Comparison of ENCODE assay signal across 8 mouse cellular contexts in the genomic region with DNA sequence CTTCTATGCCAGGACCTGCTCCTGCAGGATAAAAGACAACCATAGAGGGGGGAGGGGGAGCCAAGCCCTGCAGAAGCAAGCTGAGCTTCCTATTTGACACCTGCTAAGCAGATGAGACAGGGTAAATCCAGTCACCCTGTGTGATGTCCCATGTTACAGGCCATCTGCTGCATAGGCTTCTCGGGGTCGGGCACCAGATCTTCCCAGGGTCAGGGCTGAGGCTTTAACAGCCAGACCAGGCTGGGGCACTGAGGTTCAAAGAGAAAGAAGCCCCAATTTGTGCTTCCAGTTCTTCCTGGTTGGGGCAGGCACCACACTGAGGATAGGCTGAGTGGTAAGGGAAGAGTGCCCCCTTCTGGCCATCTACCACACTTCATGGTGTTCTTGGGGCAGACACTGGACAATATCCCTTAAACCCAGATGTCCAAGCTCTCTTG.
DNase-seq lines count a peak whose midpoint lies in the region; ATAC-seq lines count a peak whose summit lies in the region.

No protein-coding gene starts in this region.

- H3K4me2 ChIP-seq in heart, embryonic 11.5 days, result no peak overlapping the region
- no peak overlapping the region for H3K4me2 ChIP-seq in embryonic facial prominence, embryonic 11.5 days (ENCODE audit: low read depth, low read length)
- H3K4me2 ChIP-seq in kidney, embryonic 16.5 days (replicated peaks; ENCODE audit: low read depth, low read length), result no peak overlapping the region
- H3K4me2 ChIP-seq in limb, embryonic 12.5 days, result no peak overlapping the region

- no peaks in the 10 kb centered on the region for H3K36me3 ChIP-seq in heart, embryonic 11.5 days (ENCODE audit: control insufficient read depth, insufficient read depth, low read length)
- no peaks in the 10 kb centered on the region for H3K36me3 ChIP-seq in embryonic facial prominence, embryonic 11.5 days (replicated peaks; ENCODE audit: control insufficient read depth, insufficient read depth, low read depth, low read length)
- no peaks in the 10 kb centered on the region for H3K36me3 ChIP-seq in kidney, embryonic 16.5 days (ENCODE audit: insufficient read depth, low read length)
- H3K36me3 ChIP-seq in limb, embryonic 12.5 days, result no peaks in the 10 kb centered on the region

- H3K4me1 ChIP-seq in heart, embryonic 11.5 days (ENCODE audit: control insufficient read depth, insufficient read depth, low read length), result no peaks in the 10 kb centered on the region
- H3K4me1 ChIP-seq in embryonic facial prominence, embryonic 11.5 days (ENCODE audit: control insufficient read depth, insufficient read depth, low read length), result no peaks in the 10 kb centered on the region
- H3K4me1 ChIP-seq in kidney, embryonic 16.5 days (ENCODE audit: insufficient read depth, low read length), result no peaks in the 10 kb centered on the region
- H3K4me1 ChIP-seq in limb, embryonic 12.5 days (replicated peaks), result peaks cover 6% of the 10 kb centered on the region

- H3K27ac ChIP-seq in heart, embryonic 11.5 days (ENCODE audit: low read depth, low read length), result no peak overlapping the region
- H3K27ac ChIP-seq in embryonic facial prominence, embryonic 11.5 days (replicated peaks; ENCODE audit: low read depth, low read length), result no peak overlapping the region
- no peak overlapping the region for H3K27ac ChIP-seq in kidney, embryonic 16.5 days (ENCODE audit: low read length)
- no peak overlapping the region for H3K27ac ChIP-seq in limb, embryonic 12.5 days

- H3K27me3 ChIP-seq in heart, embryonic 11.5 days (ENCODE audit: control insufficient read depth, insufficient read depth, low read length), result no peaks in the 10 kb centered on the region; the same call in 1 of the 2 replicates
- no peaks in the 10 kb centered on the region for H3K27me3 ChIP-seq in embryonic facial prominence, embryonic 11.5 days (ENCODE audit: control insufficient read depth, insufficient read depth, low read length)
- H3K27me3 ChIP-seq in kidney, embryonic 16.5 days (ENCODE audit: insufficient read depth, low read length), result no peaks in the 10 kb centered on the region
- H3K27me3 ChIP-seq in limb, embryonic 12.5 days, result peaks cover 3% of the 10 kb centered on the region

- 0% methylated on average over 2 of the region's 2 CpGs for WGBS in heart, embryonic 11.5 days (ENCODE audit: insufficient replicate concordance)
- WGBS in embryonic facial prominence, embryonic 11.5 days, result 4% methylated on average over 2 of the region's 2 CpGs
- 6% methylated on average over 2 of the region's 2 CpGs for WGBS in kidney, embryonic 16.5 days
- 0% methylated on average over 2 of the region's 2 CpGs for WGBS in limb, embryonic 12.5 days

- ATAC-seq in heart, embryonic 11.5 days (replicated peaks; ENCODE audit: insufficient number of reproducible peaks, low FRiP score, low TSS enrichment), result no peak
- ATAC-seq in embryonic facial prominence, embryonic 11.5 days (replicated peaks; ENCODE audit: insufficient number of reproducible peaks, low FRiP score, low TSS enrichment, low read depth), result peak; percentile 53
- ATAC-seq in kidney, embryonic 16.5 days (ENCODE audit: low FRiP score, low TSS enrichment), result peak; percentile 70; the same call in 1 of the 2 replicates
- ATAC-seq in limb, embryonic 12.5 days (ENCODE audit: insufficient number of reproducible peaks, insufficient read depth, low FRiP score, low TSS enrichment, low read depth), result 0 out of 2 replicates have a peak, but pooled peaks have one; percentile 59

- no peak overlapping the region for H3K4me3 ChIP-seq in heart, embryonic 11.5 days (ENCODE audit: low read depth, low read length)
- H3K4me3 ChIP-seq in embryonic facial prominence, embryonic 11.5 days (ENCODE audit: low read depth, low read length), result no peak overlapping the region
- no peak overlapping the region for H3K4me3 ChIP-seq in kidney, embryonic 16.5 days (ENCODE audit: low read length)
- H3K4me3 ChIP-seq in limb, embryonic 12.5 days (replicated peaks), result no peak overlapping the region

- no peak overlapping the region for H3K9ac ChIP-seq in heart, embryonic 11.5 days (ENCODE audit: low read depth, low read length)
- no peak overlapping the region for H3K9ac ChIP-seq in embryonic facial prominence, embryonic 11.5 days (replicated peaks; ENCODE audit: low read length)
- H3K9ac ChIP-seq in kidney, embryonic 16.5 days (replicated peaks; ENCODE audit: low read length), result no peak overlapping the region
- no peak overlapping the region for H3K9ac ChIP-seq in limb, embryonic 12.5 days (replicated peaks)

- DNase-seq in heart, adult 18-20 months, result peak; percentile 65 to 86
- DNase-seq in embryonic facial prominence, embryonic 11.5 days (ENCODE audit: low spot score), result peak; percentile 84
- DNase-seq in heart, adult 9 months (ENCODE audit: low spot score in 2 of 2), result peak; percentile 51 to 72
- peak; percentile 84 for DNase-seq in neural tube, embryonic 10.5 days (ENCODE audit: extremely low spot score, low spot score)
- DNase-seq in urinary bladder, adult 2 months (ENCODE audit: low spot score), result peak; percentile 31

- H3K9me3 ChIP-seq in heart, embryonic 11.5 days (replicated peaks; ENCODE audit: control insufficient read depth, low read length), result no peaks in the 10 kb centered on the region
- no peaks in the 10 kb centered on the region for H3K9me3 ChIP-seq in embryonic facial prominence, embryonic 11.5 days (replicated peaks; ENCODE audit: control insufficient read depth, low read length)
- no peaks in the 10 kb centered on the region for H3K9me3 ChIP-seq in kidney, embryonic 16.5 days (ENCODE audit: low read length)
- no peaks in the 10 kb centered on the region for H3K9me3 ChIP-seq in limb, embryonic 12.5 days

Comparison
In these comparisons a context has a peak if more than half of its experiments do, and no peak if none do; other contexts are left out.
1. DNase-seq: peak in every context shown above with its lines; median percentile 84 in embryonic facial prominence, embryonic 11.5 days; 84 in neural tube, embryonic 10.5 days; 76 in heart, adult 18-20 months; 62 in heart, adult 9 months; 31 in urinary bladder, adult 2 months.